Mouse (Mus musculus): ENCODE measurements around the gene D930007J09Rik.

GRCm38 (mm10) chr13:32833237-32833636 lies 30.6 kb upstream of the D930007J09Rik start:
- TF ChIP-seq POLR2A (IDR thresholded peaks at IDR 0.05; ENCODE audit: extremely low read depth, insufficient read depth, low read length) (no peak), CTCF (IDR thresholded peaks at IDR 0.05; ENCODE audit: low read depth, low read length) (no peak)
